Mouse (Mus musculus): ENCODE results near the gene Il23r. TPM values are rescaled to one million over a fixed set of nuclear protein-coding genes. Genes with fewer than 3 reads are reported as not detected.
A peak's percentile ranks its signal among the peaks of the same experiment; 100 is the strongest.
"Not testable (repeated sequence)": the region's sequence is repeated elsewhere in the genome, so short reads cannot be mapped to it uniquely, and the experiment has no call there.

Il23r gene
- not detected for total RNA-seq (2021)
- long read RNA-seq, experiment 1: 0 reads
- long read RNA-seq, experiment 2: 0 reads

- DNase-seq: no peak
Measured at GRCm38 (mm10) chr6:67491755-67492154, at the start of gene Il23r. Gene Il23r (minus strand): TSS chr6:67491855.

- no peak for DNase-seq
Measured at GRCm38 (mm10) chr6:67535777-67536054, 44.1 kb upstream of the Il23r start, which contains the start of gene Tacstd2. Gene Tacstd2 (minus strand): TSS chr6:67535796.

GRCm38 (mm10) chr6:67535005-67535776, 43.5 kb upstream of the Il23r start:
- no peak for DNase-seq

GRCm38 (mm10) chr6:67534191-67535004, 42.7 kb upstream of the Il23r start:
- DNase-seq: no peak

GRCm38 (mm10) chr6:67532665-67533440, 41.2 kb upstream of the Il23r start:
- no peak for DNase-seq

- DNase-seq: no peak
Measured at GRCm38 (mm10) chr6:67531822-67532162, 40.1 kb upstream of the Il23r start.

GRCm38 (mm10) chr6:67530992-67531821, 39.6 kb upstream of the Il23r start:
- DNase-seq: no peak

GRCm38 (mm10) chr6:67526356-67526755, 34.7 kb upstream of the Il23r start:
- DNase-seq: no peak

GRCm38 (mm10) chr6:67510752-67511151, 19.1 kb upstream of the Il23r start:
- DNase-seq: peak; percentile 18 to 45

GRCm38 (mm10) chr6:67501938-67502337, 10.3 kb upstream of the Il23r start:
- DNase-seq: not testable (repeated sequence)

- DNase-seq: no peak
Measured at GRCm38 (mm10) chr6:67481012-67481411, 10.6 kb downstream of the Il23r start.

- DNase-seq: no peak
Measured at GRCm38 (mm10) chr6:67471242-67471641, 20.4 kb downstream of the Il23r start.

GRCm38 (mm10) chr6:67459424-67459823, 32.2 kb downstream of the Il23r start:
- no peak for DNase-seq

GRCm38 (mm10) chr6:67451330-67451729, 40.3 kb downstream of the Il23r start:
- peak in 1 of 2 experiments; percentile 37 for DNase-seq

- no peak for DNase-seq
Measured at GRCm38 (mm10) chr6:67445866-67446265, 45.8 kb downstream of the Il23r start.

GRCm38 (mm10) chr6:67443124-67443523, 48.5 kb downstream of the Il23r start:
- DNase-seq: no peak

- no peak for DNase-seq
Measured at GRCm38 (mm10) chr6:67437814-67438385, 53.8 kb downstream of the Il23r start.

GRCm38 (mm10) chr6:67437028-67437427, 54.6 kb downstream of the Il23r start:
- DNase-seq: no peak

- DNase-seq: no peak
Measured at GRCm38 (mm10) chr6:67436295-67436694, 55.4 kb downstream of the Il23r start.

- no peak for DNase-seq
Measured at GRCm38 (mm10) chr6:67435711-67436110, 55.9 kb downstream of the Il23r start.

GRCm38 (mm10) chr6:67434755-67435452, 56.8 kb downstream of the Il23r start:
- no peak for DNase-seq

All from heart, adult 18-20 months (tissue).